Mouse (Mus musculus): ENCODE measurements at regions not wholly inside any gene's neighbourhood (a gene's known extent, or its start where the extent isn't known, plus 50 kb on each side); places are given as distances from the start of the nearest gene placed in this dataset.

- no peak for DNase-seq (ENCODE audit: low spot score in 2 of 2)
Measured at GRCm38 (mm10) chr13:30044790-30045189, 58.9 kb upstream of the E2f3 start.

- no peak for DNase-seq (ENCODE audit: low spot score in 2 of 2)
Measured at GRCm38 (mm10) chr13:30042689-30043320, 56.9 kb upstream of the E2f3 start.

GRCm38 (mm10) chr13:30041501-30042295 lies 55.8 kb upstream of the E2f3 start:
- DNase-seq (ENCODE audit: low spot score in 2 of 2): no peak

GRCm38 (mm10) chr13:30040288-30040687 lies 54.4 kb upstream of the E2f3 start:
- DNase-seq (ENCODE audit: low spot score in 2 of 2): no peak

GRCm38 (mm10) chr13:30039791-30040190 lies 53.9 kb upstream of the E2f3 start:
- DNase-seq (ENCODE audit: low spot score in 2 of 2): no peak

GRCm38 (mm10) chr13:30036561-30036960 lies 50.7 kb upstream of the E2f3 start:
- no peak for DNase-seq (ENCODE audit: low spot score in 2 of 2)

- no peak for DNase-seq (ENCODE audit: low spot score in 2 of 2)
Measured at GRCm38 (mm10) chr13:30036071-30036470, 50.2 kb upstream of the E2f3 start.

Data from spleen, postnatal 10 days (tissue).